Mouse (Mus musculus) monocyte, adult 5-6 weeks (primary cell): Measurements from ENCODE around the gene Ubqln4. TPM values are rescaled to one million over a fixed set of nuclear protein-coding genes. Genes with fewer than 3 reads are reported as not detected.
A peak's percentile ranks its signal among the peaks of the same experiment; 100 is the strongest.

Experiments used
- ATAC-seq: fragments of 153-309, 156-312 bp; replicated peaks from 2 replicates; pipeline ENCODE4 v1.8.0; 2017; ENCODE audit warnings: mild to moderate bottlenecking; ENCODE audit not compliant: low TSS enrichment, insufficient number of reproducible peaks, severe bottlenecking, poor library complexity, low FRiP score
- total RNA-seq: library from RNA; stranded (forward); fragments of 200-1000, 200-491, 200-594 nt; gene quantifications from 3 replicates; pipeline ENCODE4 v1.2.3, GENCODE M21; 2017

The Ubqln4 gene
- total RNA-seq, 1 experiment from 2014 or later, result 19.6 TPM

DNA sequence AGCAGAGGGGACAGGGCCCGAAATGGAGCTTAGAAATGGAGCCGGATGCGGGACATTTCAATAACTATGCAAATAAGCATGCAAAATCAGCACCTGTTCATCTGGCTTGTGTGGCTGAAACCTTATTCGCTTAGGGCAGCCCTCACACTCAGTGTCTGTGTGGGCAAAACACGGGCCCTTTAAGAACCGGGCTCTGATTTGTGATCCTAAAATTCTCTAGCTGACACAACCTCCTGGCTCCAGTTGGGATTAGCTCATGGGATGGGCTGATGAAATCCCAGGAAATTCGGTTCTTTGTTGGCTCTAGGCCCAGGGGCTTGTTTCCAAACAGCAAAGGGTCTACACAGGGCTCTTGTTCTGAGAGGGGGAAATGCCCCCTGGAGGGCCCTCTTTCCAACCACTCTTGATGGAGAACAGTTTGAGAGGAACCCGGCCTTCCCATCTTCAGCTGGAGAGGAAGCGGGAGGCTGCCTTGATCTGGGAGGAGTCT lies 62.4 kb downstream of the Ubqln4 start:
- ATAC-seq, result no peak

DNA sequence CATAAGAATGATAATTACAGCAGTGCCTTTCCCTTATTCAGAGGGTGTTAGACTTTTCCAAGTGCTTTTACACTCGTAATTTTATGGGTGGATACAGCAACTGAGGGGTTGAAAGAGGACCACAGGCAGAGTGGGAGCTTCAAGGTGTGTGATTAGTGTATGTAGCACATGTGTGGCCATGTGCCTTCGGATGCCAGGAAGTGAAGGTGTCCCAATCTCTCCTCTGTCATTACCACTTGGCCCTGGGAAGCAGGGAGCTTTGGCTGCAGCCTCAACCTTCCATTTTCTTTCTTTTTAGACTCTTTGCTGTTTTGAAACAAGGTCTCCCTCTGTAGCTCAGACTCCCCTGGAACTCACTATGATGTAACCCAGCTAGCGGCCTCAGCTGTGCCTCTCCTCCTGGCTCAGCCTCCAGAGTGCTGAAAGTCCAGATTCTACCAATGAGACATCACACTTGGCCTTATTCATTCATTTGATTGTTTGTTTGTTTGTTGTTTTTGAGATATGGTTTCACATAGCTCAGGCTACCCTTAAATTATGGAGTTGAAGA lies 63.5 kb downstream of the Ubqln4 start:
- no peak for ATAC-seq

DNA sequence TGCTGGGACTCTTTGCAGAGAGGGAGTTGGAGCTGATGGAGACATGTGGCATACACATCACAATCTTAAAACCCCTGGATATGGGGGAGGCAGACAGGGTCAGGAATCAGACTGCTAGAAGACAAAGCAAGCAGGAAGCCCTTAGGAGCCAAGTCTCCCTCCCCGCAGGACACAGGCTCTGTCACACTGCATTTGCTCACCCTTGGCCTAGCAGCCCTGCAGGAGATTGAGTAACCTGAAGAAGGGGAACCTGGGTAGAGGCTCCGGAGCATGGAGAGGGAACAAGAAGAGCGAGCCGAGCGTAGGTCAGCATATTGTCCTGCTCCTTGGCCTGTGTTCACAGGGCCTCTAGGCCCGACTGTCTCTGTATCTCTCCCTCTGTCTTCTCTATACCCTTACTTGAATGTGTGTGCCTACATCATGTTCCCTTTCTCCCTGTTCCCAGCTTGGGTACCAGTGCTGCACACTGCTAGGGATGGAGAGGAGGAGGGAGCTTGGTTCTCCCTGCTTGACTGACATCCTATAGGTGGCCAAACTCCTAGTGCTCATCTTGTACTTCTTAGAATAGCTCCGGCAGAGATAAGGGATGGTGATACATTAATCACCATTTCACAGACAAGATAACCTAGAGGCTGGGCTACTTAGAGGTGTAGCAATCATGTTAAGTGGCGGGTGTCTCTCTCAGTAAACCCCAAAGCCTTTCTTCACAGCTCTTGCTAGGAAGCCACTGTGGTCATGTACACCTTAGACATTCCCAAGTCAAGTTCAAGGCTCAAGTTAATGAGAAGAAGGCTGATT lies 64.7 kb downstream of the Ubqln4 start:
- peak; percentile 81 for ATAC-seq

Other genes starting within 250 kb of the Ubqln4 start
- gene Glmp, start 228.7 kb upstream of the Ubqln4 start, total RNA-seq, result 12.1 to 34.5 TPM (median 17.5 TPM) in 3 replicates
- 0.49 to 1.8 TPM in 2 of 3 replicates, not detected in the other for gene Tmem79, start 217.6 kb upstream of the Ubqln4 start, total RNA-seq
- 40.5 to 64.7 TPM (median 48.7 TPM) in 3 replicates for gene Smg5, start 217.5 kb upstream of the Ubqln4 start, total RNA-seq
- 1.6 TPM in 1 of 3 replicates, not detected in the others for gene Paqr6, start 189.2 kb upstream of the Ubqln4 start, total RNA-seq
- not detected in 3 replicates for gene Bglap3, start 181.0 kb upstream of the Ubqln4 start, total RNA-seq
- not detected in 3 replicates for gene Bglap2, start 175.1 kb upstream of the Ubqln4 start, total RNA-seq
- not detected in 3 replicates for gene Bglap, start 169.3 kb upstream of the Ubqln4 start, total RNA-seq
- 14.2 to 29.8 TPM (median 14.4 TPM) in 3 replicates for gene Pmf1, start 143.4 kb upstream of the Ubqln4 start, total RNA-seq
- 11.4 to 19.2 TPM (median 15.5 TPM) in 3 replicates for gene Slc25a44, start 128.6 kb upstream of the Ubqln4 start, total RNA-seq
- gene Sema4a, start 92.6 kb upstream of the Ubqln4 start, total RNA-seq, result 41.3 to 161 TPM (median 62.1 TPM) in 3 replicates
- 28.1 to 43.4 TPM (median 40.8 TPM) in 3 replicates for gene Lmna, start 43.8 kb upstream of the Ubqln4 start, total RNA-seq
- gene Mex3a, start 21.4 kb upstream of the Ubqln4 start, total RNA-seq, result 0.19 to 0.39 TPM in 2 of 3 replicates, not detected in the other
- gene Rab25, start 5.5 kb upstream of the Ubqln4 start, total RNA-seq, result 0.97 TPM in 1 of 3 replicates, not detected in the others
- gene Lamtor2, start 684 bp upstream of the Ubqln4 start, total RNA-seq, result 61.5 to 63.7 TPM (median 63.2 TPM) in 3 replicates
- gene Ssr2, start 22.1 kb downstream of the Ubqln4 start, total RNA-seq, result 23.2 to 70.0 TPM (median 35.5 TPM) in 3 replicates
- gene Arhgef2, start 52.2 kb downstream of the Ubqln4 start, total RNA-seq, result 88.9 to 183 TPM (median 90.0 TPM) in 3 replicates
- gene Rxfp4, start 99.4 kb downstream of the Ubqln4 start, total RNA-seq, result not detected in 3 replicates
- 82.8 to 120 TPM (median 89.3 TPM) in 3 replicates for gene Khdc4, start 132.0 kb downstream of the Ubqln4 start, total RNA-seq
- 49.6 to 61.6 TPM (median 59.0 TPM) in 3 replicates for gene Rit1, start 163.1 kb downstream of the Ubqln4 start, total RNA-seq
- 3.3 to 9.0 TPM (median 3.9 TPM) in 3 replicates for gene Syt11, start 221.4 kb downstream of the Ubqln4 start, total RNA-seq